Mouse (Mus musculus) cerebellum, postnatal 36 days (tissue): ENCODE measurements around the gene Gm20737.
"Not testable (repeated sequence)": the region's sequence is repeated elsewhere in the genome, so short reads cannot be mapped to it uniquely, and the experiment has no call there.

ENCODE experiments used
- DNase-seq, 2 experiments: peaks; one replicate each; pipeline ENCODE4 v3.0.0; 2021 to 2022; ENCODE audit warnings: mixed read lengths in 2 of 2

Gm20737 gene

GRCm38 (mm10) chrY:10535942-10536341 is at the start of gene Gm20737:
Gene Gm20737, minus strand, starts transcription at chrY:10536042.
- not testable (repeated sequence) for DNase-seq

- DNase-seq = not testable (repeated sequence)
These were observed 17.3 kb upstream of the Gm20737 start, which contains the start of gene Gm21775 for GRCm38 (mm10) chrY:10553153-10553552. Gene Gm21775, plus strand, starts transcription at chrY:10553453.
